Mouse (Mus musculus): ENCODE results near the gene Ppa2. TPM values are rescaled to one million over a fixed set of nuclear protein-coding genes. Genes with fewer than 3 reads are reported as not detected.
A peak's percentile ranks its signal among the peaks of the same experiment; 100 is the strongest.

The Ppa2 gene
- polyA plus RNA-seq, 1 experiment from 2014 or later: 111 TPM

GRCm38 (mm10) chr3:133364138-133364537 lies 54.2 kb downstream of the Ppa2 start:
- Histone ChIP-seq H3K9ac (ENCODE audit: low read length) (no peak overlapping the region), H3K36me3 (ENCODE audit: control insufficient read depth, insufficient read depth, low read length) (no peaks in the 10 kb centered on the region), H3K27ac (ENCODE audit: low read length) (no peak overlapping the region), H3K9me3 (ENCODE audit: control insufficient read depth, low read length) (no peaks in the 10 kb centered on the region), H3K4me1 (replicated peaks; ENCODE audit: control insufficient read depth, insufficient read depth, low read length) (no peaks in the 10 kb centered on the region), H3K4me2 (ENCODE audit: low read depth, low read length) (no peak overlapping the region), H3K4me3 (ENCODE audit: low read length) (no peak overlapping the region), H3K27me3 (ENCODE audit: control insufficient read depth, insufficient read depth, low read depth, low read length) (no peaks in the 10 kb centered on the region)
- WGBS: 88% methylated on average over 3 of the region's 3 CpGs
- ATAC-seq (ENCODE audit: low read depth): no peak

DNA sequence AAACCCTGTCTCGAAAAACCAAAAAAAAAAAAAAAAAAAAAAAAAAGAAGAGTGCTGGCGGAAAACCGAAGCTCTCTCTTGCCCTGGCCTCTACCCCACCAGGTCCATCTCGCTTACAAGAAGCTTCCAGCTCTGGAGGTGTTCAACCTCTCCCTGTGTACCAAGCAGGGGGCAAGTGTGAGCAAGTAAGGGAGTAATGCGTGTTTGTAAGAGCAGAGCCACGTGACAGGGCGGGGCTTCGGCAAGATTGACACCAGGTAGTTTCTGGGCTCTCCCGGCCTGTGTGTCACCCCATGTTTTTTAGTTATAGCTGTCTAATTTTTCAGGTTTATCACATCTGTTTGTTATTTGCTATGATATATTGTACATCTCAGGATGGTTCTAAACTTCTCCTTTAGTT lies 56.2 kb downstream of the Ppa2 start:
- Histone ChIP-seq H3K9ac (ENCODE audit: low read length) (no peak overlapping the region), H3K36me3 (ENCODE audit: control insufficient read depth, insufficient read depth, low read length) (no peaks in the 10 kb centered on the region), H3K27me3 (ENCODE audit: control insufficient read depth, insufficient read depth, low read depth, low read length) (no peaks in the 10 kb centered on the region), H3K9me3 (ENCODE audit: control insufficient read depth, low read length) (no peaks in the 10 kb centered on the region), H3K4me3 (ENCODE audit: low read length) (no peak overlapping the region), H3K4me1 (replicated peaks; ENCODE audit: control insufficient read depth, insufficient read depth, low read length) (no peaks in the 10 kb centered on the region), H3K4me2 (ENCODE audit: low read depth, low read length) (no peak overlapping the region), H3K27ac (ENCODE audit: low read length) (no peak overlapping the region)
- ATAC-seq (ENCODE audit: low read depth): no peak
- WGBS: 85% methylated on average over 9 of the region's 9 CpGs

DNA sequence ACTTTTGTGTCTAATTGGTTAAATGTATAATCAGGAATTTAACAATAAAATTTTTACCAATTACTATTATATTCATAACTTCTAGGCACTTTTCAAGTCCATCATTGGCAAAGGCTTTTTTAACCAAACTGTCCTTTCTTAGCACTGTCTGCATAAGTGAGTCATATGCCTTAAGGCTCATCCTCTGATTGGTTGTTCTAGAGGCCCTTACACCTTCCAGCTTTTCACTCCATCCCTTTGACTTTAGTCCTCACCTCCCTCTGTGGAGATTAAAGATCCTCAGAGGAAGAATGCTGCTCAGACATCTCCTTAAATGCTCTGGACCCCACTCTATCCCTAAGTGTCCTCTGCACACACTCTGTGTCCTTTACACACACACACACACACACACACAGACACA lies 68.3 kb downstream of the Ppa2 start:
- peaks cover 22% of the 10 kb centered on the region for H3K36me3 ChIP-seq (ENCODE audit: control insufficient read depth, insufficient read depth, low read length)
- no peak overlapping the region for H3K9ac ChIP-seq (ENCODE audit: low read length)
- no peak overlapping the region for H3K4me3 ChIP-seq (ENCODE audit: low read length)
- no peak overlapping the region for H3K4me2 ChIP-seq (ENCODE audit: low read depth, low read length)
- H3K4me1 ChIP-seq (replicated peaks; ENCODE audit: control insufficient read depth, insufficient read depth, low read length): no peaks in the 10 kb centered on the region
- no peak for ATAC-seq (ENCODE audit: low read depth)
- H3K27me3 ChIP-seq (ENCODE audit: control insufficient read depth, insufficient read depth, low read depth, low read length): no peaks in the 10 kb centered on the region
- no peak overlapping the region for H3K27ac ChIP-seq (ENCODE audit: low read length)
- peaks cover 7% of the 10 kb centered on the region for H3K9me3 ChIP-seq (ENCODE audit: control insufficient read depth, low read length)

DNA sequence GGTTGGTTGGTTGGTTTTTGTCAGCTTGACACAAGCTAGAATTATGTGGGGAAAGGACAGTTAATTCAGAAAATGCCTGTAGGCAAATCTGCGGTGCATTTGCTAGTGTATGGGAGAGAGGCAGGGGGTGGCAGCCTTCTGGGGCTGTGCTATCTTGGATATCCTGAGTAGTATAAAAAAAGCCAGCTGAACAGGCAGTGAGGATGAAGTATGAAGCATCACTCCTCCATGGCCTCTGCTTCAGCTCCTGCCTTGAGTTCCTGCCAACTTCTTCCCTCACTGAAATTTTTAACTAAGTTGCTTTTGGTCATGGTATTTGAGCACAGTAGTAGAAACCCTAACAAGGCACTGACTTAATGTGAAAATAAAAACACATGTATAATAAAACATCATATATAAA lies 70.1 kb downstream of the Ppa2 start:
- H3K4me1 ChIP-seq (replicated peaks; ENCODE audit: control insufficient read depth, insufficient read depth, low read length): no peaks in the 10 kb centered on the region
- no peak overlapping the region for H3K27ac ChIP-seq (ENCODE audit: low read length)
- H3K4me3 ChIP-seq (ENCODE audit: low read length): no peak overlapping the region
- H3K9me3 ChIP-seq (ENCODE audit: control insufficient read depth, low read length): peaks cover 7% of the 10 kb centered on the region
- no peaks in the 10 kb centered on the region for H3K27me3 ChIP-seq (ENCODE audit: control insufficient read depth, insufficient read depth, low read depth, low read length)
- no peak overlapping the region for H3K9ac ChIP-seq (ENCODE audit: low read length)
- peaks cover 19% of the 10 kb centered on the region for H3K36me3 ChIP-seq (ENCODE audit: control insufficient read depth, insufficient read depth, low read length)
- ATAC-seq (ENCODE audit: low read depth): no peak
- no peak overlapping the region for H3K4me2 ChIP-seq (ENCODE audit: low read depth, low read length)
- whole genome bisulfite sequencing: 90% methylated on average over 1 of the region's 1 CpGs

DNA sequence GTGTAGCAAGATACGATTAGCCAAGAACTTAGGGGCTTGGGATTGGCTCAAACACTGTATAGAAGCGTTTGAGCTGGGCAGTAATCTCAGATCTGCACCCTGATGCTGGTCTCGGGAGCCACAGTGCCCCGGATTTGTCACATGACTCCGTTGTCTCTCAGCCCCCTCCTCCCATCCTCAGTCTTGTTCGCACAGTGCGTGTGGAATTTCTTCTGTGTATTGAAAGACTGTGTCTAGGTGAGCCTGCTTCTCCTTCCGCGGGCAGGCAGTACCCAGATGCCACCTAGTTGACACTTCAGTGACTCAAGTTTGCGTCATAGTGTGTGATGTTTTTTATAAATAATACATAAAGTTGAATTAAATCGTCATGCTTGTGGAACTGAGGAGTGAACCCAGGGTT lies 71.6 kb downstream of the Ppa2 start:
- Histone ChIP-seq H3K27me3 (ENCODE audit: control insufficient read depth, insufficient read depth, low read depth, low read length) (no peaks in the 10 kb centered on the region), H3K4me2 (ENCODE audit: low read depth, low read length) (no peak overlapping the region), H3K36me3 (ENCODE audit: control insufficient read depth, insufficient read depth, low read length) (peaks cover 17% of the 10 kb centered on the region), H3K27ac (ENCODE audit: low read length) (no peak overlapping the region), H3K4me1 (replicated peaks; ENCODE audit: control insufficient read depth, insufficient read depth, low read length) (no peaks in the 10 kb centered on the region), H3K9me3 (ENCODE audit: control insufficient read depth, low read length) (peaks cover 7% of the 10 kb centered on the region), H3K4me3 (ENCODE audit: low read length) (no peak overlapping the region), H3K9ac (ENCODE audit: low read length) (no peak overlapping the region)
- ATAC-seq (ENCODE audit: low read depth): no peak
- WGBS: 73% methylated on average over 11 of the region's 11 CpGs

DNA sequence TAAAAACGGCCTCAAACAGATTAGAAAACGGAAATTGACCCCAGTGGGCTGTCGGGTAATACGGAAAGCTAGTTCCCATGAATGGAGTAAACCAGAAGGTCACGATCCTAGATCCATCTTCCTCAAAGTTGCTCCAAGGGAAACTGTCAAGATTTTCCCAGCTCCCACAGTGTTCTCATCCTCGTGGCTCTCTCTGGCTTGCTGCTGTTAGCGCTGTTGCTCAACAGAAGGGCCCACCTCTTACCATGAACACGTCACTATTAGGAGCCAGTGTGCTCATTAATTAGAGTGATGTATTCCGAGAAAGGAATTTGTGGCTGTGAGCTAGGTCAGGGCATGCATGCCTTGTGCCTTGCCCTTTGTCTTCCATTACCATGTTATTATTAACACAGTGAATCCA lies 72.2 kb downstream of the Ppa2 start:
- H3K4me2 ChIP-seq (ENCODE audit: low read depth, low read length): no peak overlapping the region
- ATAC-seq (ENCODE audit: low read depth): peak; percentile 31; the same call in 1 of the 2 replicates
- H3K4me3 ChIP-seq (ENCODE audit: low read length): no peak overlapping the region

DNA sequence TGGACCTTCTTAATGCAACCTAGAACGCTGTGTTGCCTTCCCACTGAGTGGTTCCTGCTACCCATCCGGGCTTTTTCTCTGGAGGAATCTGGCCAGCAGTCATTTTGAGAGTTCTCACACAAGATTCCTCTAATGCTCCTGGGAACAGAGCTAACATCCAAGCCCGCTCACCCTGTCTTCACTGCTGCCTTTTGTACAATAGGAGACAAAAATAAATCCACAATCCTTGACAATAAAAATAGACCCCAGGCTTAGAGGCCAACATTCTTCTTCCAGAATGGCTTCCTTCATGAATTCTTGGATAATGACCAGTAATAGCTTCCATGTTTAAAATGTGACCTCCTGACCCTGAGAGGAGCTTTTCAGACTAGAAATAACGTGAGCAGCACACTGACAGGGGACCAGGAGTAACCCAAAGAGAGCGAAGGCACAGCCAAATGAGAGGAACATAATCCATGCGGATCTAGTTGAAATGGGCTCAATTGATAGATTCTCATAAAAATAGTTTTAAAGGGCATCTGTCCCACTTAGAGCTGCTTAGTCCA lies 74.3 kb downstream of the Ppa2 start:
- no peak overlapping the region for H3K4me3 ChIP-seq (ENCODE audit: low read length)
- no peaks in the 10 kb centered on the region for H3K9me3 ChIP-seq (ENCODE audit: control insufficient read depth, low read length)
- no peak overlapping the region for H3K4me2 ChIP-seq (ENCODE audit: low read depth, low read length)
- H3K36me3 ChIP-seq (ENCODE audit: control insufficient read depth, insufficient read depth, low read length): peaks cover 2% of the 10 kb centered on the region
- H3K27me3 ChIP-seq (ENCODE audit: control insufficient read depth, insufficient read depth, low read depth, low read length): no peaks in the 10 kb centered on the region
- 67% methylated on average over 6 of the region's 6 CpGs for WGBS
- no peak overlapping the region for H3K27ac ChIP-seq (ENCODE audit: low read length)
- H3K4me1 ChIP-seq (replicated peaks; ENCODE audit: control insufficient read depth, insufficient read depth, low read length): no peaks in the 10 kb centered on the region
- H3K9ac ChIP-seq (ENCODE audit: low read length): no peak overlapping the region
- peak; percentile 28; the same call in 1 of the 2 replicates for ATAC-seq (ENCODE audit: low read depth)

More for the DNA sequence above, 72.2 kb downstream of the Ppa2 start:
- no peak overlapping the region for H3K27ac ChIP-seq (ENCODE audit: low read length)
- H3K27me3 ChIP-seq (ENCODE audit: control insufficient read depth, insufficient read depth, low read depth, low read length): no peaks in the 10 kb centered on the region
- no peak overlapping the region for H3K9ac ChIP-seq (ENCODE audit: low read length)
- 47% methylated on average over 9 of the region's 9 CpGs for WGBS
- H3K9me3 ChIP-seq (ENCODE audit: control insufficient read depth, low read length): peaks cover 7% of the 10 kb centered on the region
- H3K36me3 ChIP-seq (ENCODE audit: control insufficient read depth, insufficient read depth, low read length): peaks cover 17% of the 10 kb centered on the region
- H3K4me1 ChIP-seq (replicated peaks; ENCODE audit: control insufficient read depth, insufficient read depth, low read length): no peaks in the 10 kb centered on the region

DNA sequence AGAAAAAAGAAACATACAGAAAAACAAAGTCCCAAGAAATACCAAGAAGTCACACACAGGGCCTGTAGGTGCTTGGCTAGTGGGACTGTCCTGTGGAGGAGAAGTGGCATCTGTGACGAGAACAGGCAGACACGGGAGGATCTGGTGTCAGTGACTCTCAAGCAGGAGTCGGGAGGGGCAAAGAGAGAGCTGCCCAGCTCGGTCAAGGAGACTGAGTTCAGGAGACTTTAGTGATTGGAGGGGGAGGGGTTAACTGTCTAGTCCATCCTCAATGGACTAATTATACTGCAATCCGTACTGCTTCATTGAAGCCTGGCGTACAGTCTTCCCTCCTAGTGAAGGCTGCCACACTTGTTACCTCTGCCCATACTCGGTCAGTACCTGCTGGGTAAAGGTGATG lies 77.4 kb downstream of the Ppa2 start:
- no peak for ATAC-seq (ENCODE audit: low read depth)
- Histone ChIP-seq H3K4me3 (ENCODE audit: low read length) (no peak overlapping the region), H3K27me3 (ENCODE audit: control insufficient read depth, insufficient read depth, low read depth, low read length) (no peaks in the 10 kb centered on the region), H3K4me2 (ENCODE audit: low read depth, low read length) (no peak overlapping the region), H3K4me1 (replicated peaks; ENCODE audit: control insufficient read depth, insufficient read depth, low read length) (no peaks in the 10 kb centered on the region), H3K9me3 (ENCODE audit: control insufficient read depth, low read length) (no peaks in the 10 kb centered on the region), H3K36me3 (ENCODE audit: control insufficient read depth, insufficient read depth, low read length) (no peaks in the 10 kb centered on the region), H3K27ac (ENCODE audit: low read length) (no peak overlapping the region), H3K9ac (ENCODE audit: low read length) (no peak overlapping the region)
- WGBS: 69% methylated on average over 7 of the region's 7 CpGs

GRCm38 (mm10) chr3:133389803-133390387 lies 80.0 kb downstream of the Ppa2 start:
- no peak overlapping the region for H3K9ac ChIP-seq (ENCODE audit: low read length)
- no peak overlapping the region for H3K4me2 ChIP-seq (ENCODE audit: low read depth, low read length)
- no peak for ATAC-seq (ENCODE audit: low read depth)
- H3K36me3 ChIP-seq (ENCODE audit: control insufficient read depth, insufficient read depth, low read length): no peaks in the 10 kb centered on the region
- no peaks in the 10 kb centered on the region for H3K4me1 ChIP-seq (replicated peaks; ENCODE audit: control insufficient read depth, insufficient read depth, low read length)
- 88% methylated on average over 10 of the region's 10 CpGs for WGBS
- no peak overlapping the region for H3K27ac ChIP-seq (ENCODE audit: low read length)
- no peaks in the 10 kb centered on the region for H3K9me3 ChIP-seq (ENCODE audit: control insufficient read depth, low read length)
- no peaks in the 10 kb centered on the region for H3K27me3 ChIP-seq (ENCODE audit: control insufficient read depth, insufficient read depth, low read depth, low read length)
- H3K4me3 ChIP-seq (ENCODE audit: low read length): no peak overlapping the region

GRCm38 (mm10) chr3:133394531-133394930 lies 84.6 kb downstream of the Ppa2 start:
- Histone ChIP-seq H3K36me3 (ENCODE audit: control insufficient read depth, insufficient read depth, low read length) (no peaks in the 10 kb centered on the region), H3K27me3 (ENCODE audit: control insufficient read depth, insufficient read depth, low read depth, low read length) (no peaks in the 10 kb centered on the region), H3K4me1 (replicated peaks; ENCODE audit: control insufficient read depth, insufficient read depth, low read length) (no peaks in the 10 kb centered on the region), H3K4me2 (ENCODE audit: low read depth, low read length) (no peak overlapping the region), H3K4me3 (ENCODE audit: low read length) (no peak overlapping the region), H3K9me3 (ENCODE audit: control insufficient read depth, low read length) (no peaks in the 10 kb centered on the region), H3K9ac (ENCODE audit: low read length) (no peak overlapping the region), H3K27ac (ENCODE audit: low read length) (no peak overlapping the region)
- no peak for ATAC-seq (ENCODE audit: low read depth)
- WGBS: 58% methylated on average over 2 of the region's 2 CpGs

Measured in lung, embryonic 16.5 days (tissue).